Mouse (Mus musculus) heart, postnatal 0 days (tissue): ENCODE measurements at regions not wholly inside any gene's neighbourhood (a gene's known extent, or its start where the extent isn't known, plus 50 kb on each side); places are given as distances from the start of the nearest gene placed in this dataset.

Source experiments
- ATAC-seq: fragments of 200-750 bp; cut with Nextera tagmentation; 2 replicates; pipeline ENCODE4 v1.8.0; 2017; ENCODE audit warnings: low read depth, moderate number of reproducible peaks, moderate library complexity; ENCODE audit not compliant: insufficient read depth
- DNase-seq: peaks from one replicate; pipeline ENCODE4 v3.0.0-alpha.2; 2016; ENCODE audit warnings: low spot score
- H3K27ac ChIP-seq: fragments of 300-500 bp; sonication (generic); 2 replicates; pipeline ENCODE4 v1.5.1; 2014; ENCODE audit warnings: low read depth, mild to moderate bottlenecking
- H3K27me3 ChIP-seq: fragments of 300-500 bp; sonication (generic); 2 replicates; pipeline ENCODE4 v1.6.1; 2014; ENCODE audit warnings: low read length, mixed read lengths; ENCODE audit not compliant: control insufficient read depth, insufficient read depth
- H3K36me3 ChIP-seq: fragments of 300-500 bp; sonication (generic); replicated peaks from 2 replicates; pipeline ENCODE4 v1.6.1; 2014; ENCODE audit warnings: low read length, mixed read lengths; ENCODE audit not compliant: control insufficient read depth, insufficient read depth
- H3K4me1 ChIP-seq: fragments of 300-500 bp; sonication (generic); 2 replicates; pipeline ENCODE4 v1.6.1; 2014; ENCODE audit warnings: antibody characterized with exemption; ENCODE audit not compliant: control insufficient read depth, insufficient read depth
- H3K4me2 ChIP-seq: fragments of 300-500 bp; sonication (generic); 2 replicates; pipeline ENCODE4 v1.6.1; 2014; ENCODE audit warnings: low read depth, mild to moderate bottlenecking, low read length, moderate library complexity
- H3K4me3 ChIP-seq: fragments of 300-500 bp; sonication (generic); 2 replicates; pipeline ENCODE4 v1.5.1; 2014; ENCODE audit warnings: low read depth, low read length
- H3K9ac ChIP-seq: fragments of 300-500 bp; sonication (generic); replicated peaks from 2 replicates; pipeline ENCODE4 v1.6.1; 2014; ENCODE audit warnings: low read depth, low read length, mixed read lengths
- H3K9me3 ChIP-seq: fragments of 300-500 bp; sonication (generic); replicated peaks from 2 replicates; pipeline ENCODE4 v1.6.1; 2016; ENCODE audit warnings: low read length; ENCODE audit not compliant: control insufficient read depth
- CTCF ChIP-seq: IDR thresholded peaks from 2 replicates; pipeline ENCODE4 v1.5.1; 2016; ENCODE audit warnings: antibody characterized with exemption, control low read depth, low read depth
- EP300 ChIP-seq: IDR thresholded peaks from 2 replicates; pipeline ENCODE4 v1.6.1; 2016; ENCODE audit warnings: antibody characterized with exemption, low read depth
- WGBS: fragments of 180-500 bp; shearing (Covaris S2); extraction: QIAGEN DNeasy Blood & Tissue Kit; methylation state at CpG from one replicate; pipeline ENCODE4 v1.1.7; 2014; 5-methylcytosine and 5-hydroxymethylcytosine counted together

DNA sequence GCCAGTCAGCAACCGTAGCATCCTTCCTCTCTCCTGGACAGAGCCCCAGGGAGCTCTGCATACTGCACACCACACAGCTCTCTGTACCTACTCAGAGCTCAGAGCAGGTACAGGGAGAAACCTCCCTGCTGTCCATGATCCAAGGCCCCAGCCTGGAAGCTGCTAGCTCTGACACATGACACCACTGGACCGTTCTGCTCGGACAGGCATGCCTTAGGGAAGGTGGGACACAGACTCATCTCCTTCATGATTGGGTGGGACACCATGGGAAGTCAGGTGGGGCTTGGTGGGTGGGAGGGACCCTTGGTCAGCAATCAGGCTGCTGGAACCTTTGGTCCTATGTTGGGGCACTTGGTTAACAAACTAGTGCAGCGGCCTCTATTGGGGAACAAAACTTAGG, 124.7 kb upstream of the Rybp start:
- no peaks in the 10 kb centered on the region for H3K36me3 ChIP-seq
- H3K9ac ChIP-seq: no peak overlapping the region
- no peaks in the 10 kb centered on the region for H3K9me3 ChIP-seq
- H3K4me3 ChIP-seq: no peak overlapping the region
- ATAC-seq: no peak
- DNase-seq: no peak
- no peaks in the 10 kb centered on the region for H3K27me3 ChIP-seq
- H3K4me2 ChIP-seq: no peak overlapping the region
- H3K27ac ChIP-seq: no peak overlapping the region
- TF ChIP-seq EP300 (no peak), CTCF (no peak)
- no peaks in the 10 kb centered on the region for H3K4me1 ChIP-seq
- 81% methylated on average over 4 of the region's 4 CpGs for WGBS

- Histone ChIP-seq H3K27ac (no peak overlapping the region), H3K27me3 (no peaks in the 10 kb centered on the region), H3K4me1 (no peaks in the 10 kb centered on the region), H3K9ac (no peak overlapping the region), H3K36me3 (no peaks in the 10 kb centered on the region), H3K9me3 (no peaks in the 10 kb centered on the region), H3K4me3 (no peak overlapping the region), H3K4me2 (no peak overlapping the region)
- 92% methylated on average over 8 of the region's 8 CpGs for WGBS
- DNase-seq: no peak
- TF ChIP-seq EP300 (no peak), CTCF (no peak)
- ATAC-seq: no peak
Observed at GRCm38 (mm10) chr6:100410067-100410631, 122.9 kb upstream of the Rybp start.

DNA sequence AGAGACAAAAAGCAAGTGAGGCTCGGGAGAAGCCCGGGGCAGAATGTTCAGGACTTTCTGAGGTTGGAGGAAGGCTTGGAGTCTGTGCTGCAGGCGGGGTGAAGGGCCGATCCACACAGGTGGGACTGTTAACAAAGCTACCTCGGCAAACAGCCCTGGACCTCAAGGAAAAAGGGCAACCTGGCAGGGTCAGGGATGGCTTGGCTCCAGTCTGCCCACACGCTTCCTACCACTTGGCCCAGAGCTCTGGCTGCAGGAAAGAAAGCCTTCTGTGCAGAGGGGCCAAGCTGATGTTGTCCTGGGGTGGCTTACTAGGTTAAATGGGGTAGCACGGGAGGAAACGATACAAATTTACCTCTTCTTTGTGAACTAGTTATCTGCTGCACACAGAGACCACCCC, 121.5 kb upstream of the Rybp start:
- H3K4me3 ChIP-seq: no peak overlapping the region
- ATAC-seq (no peak), DNase-seq (no peak)
- no peaks in the 10 kb centered on the region for H3K36me3 ChIP-seq
- H3K9ac ChIP-seq: no peak overlapping the region
- no peaks in the 10 kb centered on the region for H3K4me1 ChIP-seq
- WGBS: 79% methylated on average over 8 of the region's 8 CpGs
- no peak overlapping the region for H3K4me2 ChIP-seq
- no peak for TF ChIP-seq CTCF
- no peak for TF ChIP-seq EP300
- H3K9me3 ChIP-seq: no peaks in the 10 kb centered on the region
- H3K27ac ChIP-seq: no peak overlapping the region
- H3K27me3 ChIP-seq: no peaks in the 10 kb centered on the region

DNA sequence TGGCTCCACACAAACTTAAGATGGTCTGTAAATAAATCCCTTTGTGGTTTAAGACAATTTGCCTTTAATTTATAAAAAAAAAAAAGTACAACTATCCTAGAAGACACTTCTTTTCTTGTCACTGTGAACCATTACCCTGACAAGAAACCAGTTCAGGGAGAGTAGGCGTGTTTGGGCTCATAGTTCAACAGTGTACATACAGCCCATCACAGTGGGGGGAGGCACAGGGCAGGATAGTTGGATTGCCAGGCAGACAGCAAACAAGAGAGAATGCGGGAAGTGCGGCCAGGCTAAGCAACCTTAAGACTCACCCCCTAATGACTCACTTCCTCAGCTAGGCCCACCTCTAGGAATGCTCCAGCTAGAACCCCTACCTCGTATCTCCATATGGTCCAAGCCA, 119.2 kb upstream of the Rybp start:
- H3K9ac ChIP-seq: no peak overlapping the region
- H3K4me3 ChIP-seq: no peak overlapping the region
- WGBS: 67% methylated on average over 4 of the region's 4 CpGs
- TF ChIP-seq CTCF (no peak), EP300 (no peak)
- H3K36me3 ChIP-seq: no peaks in the 10 kb centered on the region
- no peak for DNase-seq
- no peak for ATAC-seq
- no peak overlapping the region for H3K4me2 ChIP-seq
- H3K27ac ChIP-seq: no peak overlapping the region
- H3K27me3 ChIP-seq: no peaks in the 10 kb centered on the region
- H3K9me3 ChIP-seq: no peaks in the 10 kb centered on the region
- no peaks in the 10 kb centered on the region for H3K4me1 ChIP-seq

- ATAC-seq (no peak), DNase-seq (no peak)
- no peak overlapping the region for H3K4me3 ChIP-seq
- H3K27ac ChIP-seq: no peak overlapping the region
- 91% methylated on average over 3 of the region's 3 CpGs for WGBS
- no peaks in the 10 kb centered on the region for H3K36me3 ChIP-seq
- H3K4me2 ChIP-seq: no peak overlapping the region
- H3K9ac ChIP-seq: no peak overlapping the region
- TF ChIP-seq EP300 (no peak), CTCF (no peak)
- no peaks in the 10 kb centered on the region for H3K4me1 ChIP-seq
- no peaks in the 10 kb centered on the region for H3K9me3 ChIP-seq
- no peaks in the 10 kb centered on the region for H3K27me3 ChIP-seq
Observed at GRCm38 (mm10) chr6:100404161-100404560, 116.9 kb upstream of the Rybp start.

GRCm38 (mm10) chr6:100402716-100403115, 115.4 kb upstream of the Rybp start:
- WGBS: 73% methylated on average over 4 of the region's 4 CpGs
- TF ChIP-seq EP300: no peak
- TF ChIP-seq CTCF: no peak
- Histone ChIP-seq H3K36me3 (no peaks in the 10 kb centered on the region), H3K4me2 (no peak overlapping the region), H3K27me3 (no peaks in the 10 kb centered on the region), H3K9me3 (no peaks in the 10 kb centered on the region), H3K4me3 (no peak overlapping the region), H3K27ac (no peak overlapping the region), H3K4me1 (no peaks in the 10 kb centered on the region), H3K9ac (no peak overlapping the region)
- DNase-seq: no peak
- ATAC-seq: no peak
